Mouse (Mus musculus) midbrain, embryonic 15.5 days (tissue): Measurements from ENCODE around the gene Fhad1. TPM values are rescaled to one million over a fixed set of nuclear protein-coding genes. Genes with fewer than 3 reads are reported as not detected.

ENCODE experiments used
- ATAC-seq: fragments of 200-750 bp; cut with Nextera tagmentation; replicated peaks from 2 replicates; pipeline ENCODE4 v1.8.0; 2017; ENCODE audit warnings: moderate TSS enrichment
- H3K27ac ChIP-seq: fragments of 300-500 bp; sonication (generic); 2 replicates; pipeline ENCODE4 v1.5.1; 2015; ENCODE audit warnings: mild to moderate bottlenecking, inconsistent platforms
- H3K27me3 ChIP-seq: fragments of 300-500 bp; sonication (generic); replicated peaks from 2 replicates; pipeline ENCODE4 v1.6.1; 2015; ENCODE audit warnings: inconsistent platforms
- H3K36me3 ChIP-seq: fragments of 300-500 bp; sonication (generic); replicated peaks from 2 replicates; pipeline ENCODE4 v1.6.1; 2015; ENCODE audit warnings: inconsistent platforms
- H3K4me1 ChIP-seq: fragments of 300-500 bp; sonication (generic); 2 replicates; pipeline ENCODE4 v1.6.1; 2015; ENCODE audit warnings: inconsistent platforms
- H3K4me2 ChIP-seq: fragments of 300-500 bp; sonication (generic); 2 replicates; pipeline ENCODE4 v1.6.1; 2015; ENCODE audit warnings: inconsistent platforms, mild to moderate bottlenecking, moderate library complexity
- H3K4me3 ChIP-seq: fragments of 300-500 bp; sonication (generic); 2 replicates; pipeline ENCODE4 v1.5.1; 2015; ENCODE audit warnings: mild to moderate bottlenecking, inconsistent platforms
- H3K9ac ChIP-seq: fragments of 300-500 bp; sonication (generic); 2 replicates; pipeline ENCODE4 v1.6.1; 2015; ENCODE audit warnings: mild to moderate bottlenecking, inconsistent platforms
- H3K9me3 ChIP-seq: fragments of 300-500 bp; sonication (generic); 2 replicates; pipeline ENCODE4 v1.6.1; 2016; ENCODE audit warnings: inconsistent platforms
- WGBS: fragments of 180-500 bp; shearing (Covaris S2); methylation state at CpG from one replicate; pipeline ENCODE4 v1.1.7; 2015; ENCODE audit warnings: mixed read lengths; 5-methylcytosine and 5-hydroxymethylcytosine counted together
- polyA plus RNA-seq: library from polyadenylated mRNA; unstranded; fragments of >200 nt; fragmentation: Nextera tagmentation; extraction: Ambion mirVana; gene quantifications from 2 replicates; pipeline ENCODE4 v1.2.1, GENCODE M21; 2015

The Fhad1 gene
- polyA plus RNA-seq, 1 experiment from 2014 or later = 4.2 TPM

DNA sequence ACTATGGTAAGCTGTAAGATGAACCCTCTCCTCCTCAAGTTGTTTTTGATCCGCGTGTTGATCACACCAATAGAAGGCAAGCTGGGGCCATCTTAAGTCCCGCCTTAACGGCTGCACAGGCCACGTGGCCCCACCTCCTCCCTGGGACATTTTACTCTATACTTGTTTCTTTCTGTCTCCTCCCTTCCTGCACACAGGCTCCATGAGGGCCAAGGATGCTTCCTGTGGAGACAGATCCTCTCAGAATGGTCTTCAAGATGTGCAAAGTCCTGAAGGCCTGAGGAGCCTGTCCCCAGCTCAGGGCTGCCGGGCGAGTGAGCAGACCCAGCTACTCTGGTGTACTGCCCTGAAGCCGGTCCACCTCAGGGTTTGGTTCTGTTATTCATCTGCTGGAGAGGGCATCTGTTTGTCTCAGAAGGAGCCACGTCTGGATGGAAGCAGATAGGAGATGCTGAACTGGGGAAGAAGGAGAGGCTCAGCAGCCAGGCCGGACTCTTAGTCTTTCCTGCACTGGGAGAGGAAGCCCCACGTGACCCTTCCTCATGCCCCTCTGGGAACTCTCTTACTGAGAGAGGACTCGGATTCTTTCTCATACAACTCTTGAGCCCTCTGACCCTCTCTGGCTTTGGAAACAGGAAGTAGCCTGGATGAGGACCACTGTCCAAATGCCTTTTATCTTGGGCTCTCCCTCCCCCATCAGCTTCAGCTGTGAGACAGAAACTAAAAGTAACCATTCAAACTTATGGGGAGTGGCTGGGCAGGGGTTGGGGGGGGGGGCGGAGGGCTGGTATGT, 101.5 kb downstream of the Fhad1 start:
- Histone ChIP-seq H3K9ac (no peak overlapping the region), H3K27me3 (no peaks in the 10 kb centered on the region), H3K36me3 (no peaks in the 10 kb centered on the region), H3K9me3 (no peaks in the 10 kb centered on the region), H3K4me1 (0 out of 2 replicates have a peak, but pooled peaks cover 3% of the 10 kb centered on the region), H3K4me2 (no peak overlapping the region), H3K27ac (no peak overlapping the region), H3K4me3 (no peak overlapping the region)
- WGBS = 73% methylated on average over 13 of the region's 13 CpGs
- ATAC-seq = no peak

DNA sequence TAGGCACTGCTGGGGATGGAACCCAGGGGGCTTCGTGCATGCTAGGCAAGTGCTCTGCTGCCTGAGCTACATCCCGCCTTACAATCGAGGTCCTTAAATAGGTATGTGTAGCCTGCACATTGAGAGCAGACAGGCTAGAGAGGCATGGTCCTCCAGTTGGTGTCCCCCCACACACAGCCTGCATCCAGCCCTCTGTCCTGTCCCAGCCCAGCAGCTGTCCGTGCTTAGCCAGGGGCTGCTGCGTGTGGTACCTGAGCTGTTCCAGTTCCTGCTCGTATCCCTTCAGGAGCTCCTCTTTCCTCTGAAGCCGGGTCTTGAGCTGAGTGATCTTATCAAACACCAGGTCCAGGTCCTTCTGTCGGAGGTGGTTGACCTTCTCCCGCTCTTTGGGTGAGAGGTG, 110.2 kb downstream of the Fhad1 start:
- Histone ChIP-seq H3K27me3 (no peaks in the 10 kb centered on the region), H3K4me1 (peaks cover 21% of the 10 kb centered on the region), H3K27ac (no peak overlapping the region), H3K9me3 (no peaks in the 10 kb centered on the region), H3K4me2 (no peak overlapping the region), H3K9ac (no peak overlapping the region), H3K4me3 (no peak overlapping the region), H3K36me3 (no peaks in the 10 kb centered on the region)
- WGBS = 92% methylated on average over 9 of the region's 9 CpGs
- no peak for ATAC-seq

DNA sequence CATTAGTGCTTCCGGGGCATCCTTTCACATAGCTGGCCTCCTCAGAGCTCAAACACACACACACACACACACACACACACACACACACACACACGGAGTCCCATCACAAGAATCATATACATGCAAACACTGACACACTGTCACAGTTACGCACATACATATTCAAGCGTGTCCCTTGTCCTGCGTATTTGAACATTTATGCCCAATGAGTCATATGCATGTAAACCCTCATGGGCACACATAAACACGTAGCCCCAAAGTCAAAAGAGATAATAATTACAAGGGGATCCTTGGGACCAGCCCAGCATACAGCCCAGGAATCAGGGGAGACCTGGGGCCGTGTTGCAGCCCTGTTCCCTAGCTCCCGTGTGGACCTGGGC, 112.4 kb downstream of the Fhad1 start:
- H3K4me2 ChIP-seq = no peak overlapping the region
- no peaks in the 10 kb centered on the region for H3K36me3 ChIP-seq
- peak overlapping the region; percentile 84 for H3K27ac ChIP-seq
- no peaks in the 10 kb centered on the region for H3K9me3 ChIP-seq
- H3K27me3 ChIP-seq = no peaks in the 10 kb centered on the region
- WGBS = 47% methylated on average over 8 of the region's 8 CpGs
- ATAC-seq = peak; percentile 13
- peaks cover 25% of the 10 kb centered on the region for H3K4me1 ChIP-seq
- H3K4me3 ChIP-seq = no peak overlapping the region
- no peak overlapping the region for H3K9ac ChIP-seq

- no peaks in the 10 kb centered on the region for H3K36me3 ChIP-seq
- H3K4me1 ChIP-seq = peaks cover 25% of the 10 kb centered on the region
- peak; percentile 79 for ATAC-seq
- no peaks in the 10 kb centered on the region for H3K27me3 ChIP-seq
- WGBS = 12% methylated on average over 17 of the region's 17 CpGs
- peak overlapping the region; percentile 84 for H3K27ac ChIP-seq
- H3K4me3 ChIP-seq = no peak overlapping the region
- no peaks in the 10 kb centered on the region for H3K9me3 ChIP-seq
- H3K9ac ChIP-seq = peak overlapping the region; percentile 28; the same call in 1 of the 2 replicates
- peak overlapping the region; percentile 28 for H3K4me2 ChIP-seq
These were observed 113.0 kb downstream of the Fhad1 start for GRCm38 (mm10) chr4:141901711-141902478.

GRCm38 (mm10) chr4:141900421-141900820, 114.5 kb downstream of the Fhad1 start:
- no peak for ATAC-seq
- Histone ChIP-seq H3K4me2 (no peak overlapping the region), H3K27ac (peak overlapping the region; percentile 84), H3K9me3 (no peaks in the 10 kb centered on the region), H3K4me1 (peaks cover 25% of the 10 kb centered on the region), H3K4me3 (no peak overlapping the region), H3K27me3 (no peaks in the 10 kb centered on the region), H3K9ac (no peak overlapping the region), H3K36me3 (no peaks in the 10 kb centered on the region)
- 45% methylated on average over 11 of the region's 11 CpGs for WGBS

DNA sequence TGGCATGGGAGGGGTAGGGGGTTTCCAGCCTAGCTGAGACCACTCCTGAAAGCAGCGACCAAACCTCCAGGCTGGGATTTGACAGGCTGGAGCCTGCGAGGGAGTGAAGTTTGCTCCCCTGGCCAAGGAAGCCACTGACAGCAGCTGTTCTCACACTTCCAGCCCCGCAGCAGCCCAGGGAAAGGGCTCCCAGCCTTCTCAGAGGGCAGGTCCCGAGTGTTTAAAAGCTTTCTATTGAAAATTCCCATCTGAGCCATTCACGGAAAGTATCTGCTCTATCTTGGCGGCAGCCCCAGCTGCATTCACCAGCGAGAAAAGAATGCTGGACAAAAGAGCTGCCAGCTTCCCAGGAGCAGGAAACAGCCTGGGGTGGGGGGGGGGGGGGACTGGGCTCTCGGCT, 114.9 kb downstream of the Fhad1 start:
- 2% methylated on average over 8 of the region's 8 CpGs for WGBS
- Histone ChIP-seq H3K27me3 (no peaks in the 10 kb centered on the region), H3K9me3 (no peaks in the 10 kb centered on the region), H3K4me1 (peaks cover 25% of the 10 kb centered on the region), H3K36me3 (no peaks in the 10 kb centered on the region), H3K27ac (peak overlapping the region; percentile 77), H3K9ac (no peak overlapping the region), H3K4me2 (no peak overlapping the region), H3K4me3 (no peak overlapping the region)
- ATAC-seq = 0 out of 2 replicates have a peak, but pooled peaks have one; percentile 5

DNA sequence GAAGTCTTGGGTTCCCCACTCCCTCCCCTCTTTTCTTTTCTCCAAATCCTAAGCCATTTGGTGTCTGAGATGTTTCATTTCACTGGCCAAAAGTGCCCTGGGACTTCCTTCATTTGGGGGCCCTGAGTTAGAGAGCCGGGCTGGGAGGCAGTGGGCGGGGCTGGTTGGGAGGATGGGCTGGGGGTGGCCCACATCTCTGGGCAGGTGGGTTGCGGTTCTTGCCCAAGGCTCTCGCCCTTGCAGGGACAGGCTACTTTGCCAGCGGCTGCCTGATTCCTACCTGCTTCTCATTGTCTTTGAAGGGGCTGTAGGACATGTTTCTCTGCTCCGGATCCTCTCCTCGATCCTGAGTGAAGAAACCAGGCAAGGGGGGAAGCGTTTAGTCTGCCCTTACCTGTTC, 116.0 kb downstream of the Fhad1 start:
- peaks cover 25% of the 10 kb centered on the region for H3K4me1 ChIP-seq
- no peaks in the 10 kb centered on the region for H3K9me3 ChIP-seq
- H3K27me3 ChIP-seq = no peaks in the 10 kb centered on the region
- WGBS = 82% methylated on average over 8 of the region's 8 CpGs
- no peaks in the 10 kb centered on the region for H3K36me3 ChIP-seq
- no peak overlapping the region for H3K4me3 ChIP-seq
- H3K4me2 ChIP-seq = no peak overlapping the region
- peak overlapping the region; percentile 77 for H3K27ac ChIP-seq
- ATAC-seq = no peak
- no peak overlapping the region for H3K9ac ChIP-seq

- H3K9ac ChIP-seq = no peak overlapping the region
- no peaks in the 10 kb centered on the region for H3K9me3 ChIP-seq
- 34% methylated on average over 3 of the region's 3 CpGs for WGBS
- H3K27me3 ChIP-seq = no peaks in the 10 kb centered on the region
- H3K4me1 ChIP-seq = peaks cover 25% of the 10 kb centered on the region
- H3K36me3 ChIP-seq = no peaks in the 10 kb centered on the region
- no peak overlapping the region for H3K4me3 ChIP-seq
- no peak for ATAC-seq
- peak overlapping the region; percentile 77; the same call in 1 of the 2 replicates for H3K27ac ChIP-seq
- no peak overlapping the region for H3K4me2 ChIP-seq
These were observed 117.0 kb downstream of the Fhad1 start for GRCm38 (mm10) chr4:141897838-141898237.

DNA sequence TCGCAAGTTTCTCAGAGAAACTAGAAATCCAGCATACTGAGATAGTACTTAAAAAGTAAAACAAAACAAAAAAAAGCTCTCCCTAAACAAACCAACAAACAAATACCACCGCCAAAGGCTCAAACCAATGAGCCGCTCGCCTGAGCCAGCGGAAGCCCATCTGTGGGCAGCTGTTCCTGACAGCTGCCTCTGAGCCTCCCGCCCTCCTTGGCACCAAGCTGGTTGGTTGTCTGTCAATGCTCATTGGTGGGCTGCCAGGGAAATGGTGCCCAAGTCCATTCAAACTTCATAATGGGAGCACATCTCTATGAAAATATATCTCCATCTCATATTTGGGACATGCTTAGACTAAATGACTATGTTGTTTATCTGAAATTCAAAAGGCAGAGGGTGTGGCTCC, 117.7 kb downstream of the Fhad1 start:
- no peaks in the 10 kb centered on the region for H3K36me3 ChIP-seq
- no peak overlapping the region for H3K4me2 ChIP-seq
- no peak for ATAC-seq
- no peaks in the 10 kb centered on the region for H3K27me3 ChIP-seq
- H3K9ac ChIP-seq = no peak overlapping the region
- H3K4me3 ChIP-seq = no peak overlapping the region
- 77% methylated on average over 6 of the region's 6 CpGs for WGBS
- peaks cover 24% of the 10 kb centered on the region for H3K4me1 ChIP-seq
- H3K27ac ChIP-seq = no peak overlapping the region
- H3K9me3 ChIP-seq = no peaks in the 10 kb centered on the region

DNA sequence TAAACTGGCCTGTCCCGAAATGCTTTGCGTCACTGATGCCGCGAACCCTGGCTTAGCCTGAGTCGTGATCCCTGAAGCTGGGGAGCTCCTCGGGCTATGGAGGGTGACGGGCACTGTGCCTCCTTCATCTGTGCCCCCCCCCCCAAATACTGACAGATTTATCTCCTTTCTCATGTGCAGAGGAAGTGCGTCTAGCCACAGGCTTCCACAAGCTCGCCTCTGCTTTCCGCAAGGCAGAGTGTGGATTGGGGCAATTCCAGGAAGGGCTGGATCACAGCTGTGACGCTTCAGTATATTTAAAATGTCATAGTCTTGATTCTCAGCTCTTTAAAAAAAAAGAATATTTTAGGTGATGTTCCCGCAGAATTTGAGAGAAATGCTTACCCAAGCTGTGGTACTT, 119.1 kb downstream of the Fhad1 start:
- no peak for ATAC-seq
- Histone ChIP-seq H3K27ac (no peak overlapping the region), H3K4me1 (peaks cover 13% of the 10 kb centered on the region), H3K4me3 (no peak overlapping the region), H3K36me3 (no peaks in the 10 kb centered on the region), H3K4me2 (no peak overlapping the region), H3K27me3 (no peaks in the 10 kb centered on the region), H3K9ac (no peak overlapping the region), H3K9me3 (no peaks in the 10 kb centered on the region)
- 80% methylated on average over 12 of the region's 12 CpGs for WGBS

- no peaks in the 10 kb centered on the region for H3K36me3 ChIP-seq
- H3K9ac ChIP-seq = no peak overlapping the region
- H3K4me2 ChIP-seq = no peak overlapping the region
- no peaks in the 10 kb centered on the region for H3K9me3 ChIP-seq
- WGBS = 88% methylated on average over 8 of the region's 8 CpGs
- H3K27ac ChIP-seq = no peak overlapping the region
- no peak for ATAC-seq
- no peak overlapping the region for H3K4me3 ChIP-seq
- no peaks in the 10 kb centered on the region for H3K4me1 ChIP-seq
- no peaks in the 10 kb centered on the region for H3K27me3 ChIP-seq
These were observed 121.6 kb downstream of the Fhad1 start for GRCm38 (mm10) chr4:141893157-141893784.

GRCm38 (mm10) chr4:141886385-141886968, 128.4 kb downstream of the Fhad1 start:
- no peak for ATAC-seq
- H3K36me3 ChIP-seq = no peaks in the 10 kb centered on the region
- no peak overlapping the region for H3K4me3 ChIP-seq
- no peaks in the 10 kb centered on the region for H3K4me1 ChIP-seq
- no peak overlapping the region for H3K27ac ChIP-seq
- H3K9ac ChIP-seq = no peak overlapping the region
- no peak overlapping the region for H3K4me2 ChIP-seq
- H3K9me3 ChIP-seq = no peaks in the 10 kb centered on the region
- 57% methylated on average over 6 of the region's 6 CpGs for WGBS
- H3K27me3 ChIP-seq = no peaks in the 10 kb centered on the region
